Mouse (Mus musculus) intestine, embryonic 16.5 days (tissue): ENCODE measurements around the gene Rnf151. TPM values are rescaled to one million over a fixed set of nuclear protein-coding genes. Genes with fewer than 3 reads are reported as not detected.
A peak's percentile ranks its signal among the peaks of the same experiment; 100 is the strongest.

ENCODE experiments used
- ATAC-seq: fragments of 200-750 bp; cut with Nextera tagmentation; 2 replicates; pipeline ENCODE4 v1.8.0; 2017; ENCODE audit warnings: moderate TSS enrichment, moderate library complexity
- H3K27ac ChIP-seq: fragments of 300-500 bp; sonication (generic); 2 replicates; pipeline ENCODE4 v1.5.1; 2014; ENCODE audit warnings: mild to moderate bottlenecking, low read length
- H3K27me3 ChIP-seq: fragments of 300-500 bp; sonication (generic); replicated peaks from 2 replicates; pipeline ENCODE4 v1.6.1; 2014; ENCODE audit warnings: low read length, control low read depth, mixed read lengths; ENCODE audit not compliant: control insufficient read depth, insufficient read depth
- H3K36me3 ChIP-seq: fragments of 300-500 bp; sonication (generic); 2 replicates; pipeline ENCODE4 v1.6.1; 2014; ENCODE audit warnings: low read length, control low read depth; ENCODE audit not compliant: control insufficient read depth, insufficient read depth
- H3K4me1 ChIP-seq: fragments of 300-500 bp; sonication (generic); 2 replicates; pipeline ENCODE4 v1.6.1; 2014; ENCODE audit warnings: low read length, control low read depth, mixed read lengths; ENCODE audit not compliant: control insufficient read depth, insufficient read depth
- H3K4me2 ChIP-seq: fragments of 300-500 bp; sonication (generic); 2 replicates; pipeline ENCODE4 v1.6.1; 2014; ENCODE audit warnings: low read depth, low read length, control low read depth
- H3K4me3 ChIP-seq: fragments of 300-500 bp; sonication (generic); 2 replicates; pipeline ENCODE4 v1.5.1; 2014; ENCODE audit warnings: mild to moderate bottlenecking, low read length
- H3K9ac ChIP-seq: fragments of 300-500 bp; sonication (generic); 2 replicates; pipeline ENCODE4 v1.6.1; 2014; ENCODE audit warnings: low read depth, low read length
- H3K9me3 ChIP-seq: fragments of 300-500 bp; sonication (generic); 2 replicates; pipeline ENCODE4 v1.6.1; 2016; ENCODE audit warnings: low read length, control low read depth; ENCODE audit not compliant: control insufficient read depth
- WGBS: fragments of 180-500 bp; shearing (Covaris S2); extraction: QIAGEN DNeasy Blood & Tissue Kit; methylation state at CpG from one replicate; pipeline ENCODE4 v1.1.7; 2014; 5-methylcytosine and 5-hydroxymethylcytosine counted together
- polyA plus RNA-seq: library from polyadenylated mRNA; unstranded; fragments of >200 nt; fragmentation: Nextera tagmentation; extraction: Ambion mirVana; gene quantifications from 2 replicates; pipeline ENCODE4 v1.2.1, GENCODE M21; 2015

The Rnf151 gene
- 0.15 TPM in 1 of 2 replicates, not detected in the other for polyA plus RNA-seq

- peak within 1 kb of the TSS; percentile 89 for H3K4me3 ChIP-seq
- no peak for ATAC-seq
Measured at GRCm38 (mm10) chr17:24717943-24718342, at the start of gene Rnf151, which contains the start of gene Rps2. TSS of gene Rnf151 (minus strand) at chr17:24718063. TSS of gene Rps2 (plus strand) at chr17:24718116.

GRCm38 (mm10) chr17:24766266-24766875 is 48.5 kb upstream of the Rnf151 start:
- peaks cover 5% of the 10 kb centered on the region; the same call in 1 of the 2 replicates for H3K4me1 ChIP-seq
- H3K9ac ChIP-seq: no peak overlapping the region
- no peak overlapping the region for H3K4me3 ChIP-seq
- no peaks in the 10 kb centered on the region for H3K9me3 ChIP-seq
- H3K4me2 ChIP-seq: no peak overlapping the region
- ATAC-seq: no peak
- no peaks in the 10 kb centered on the region for H3K36me3 ChIP-seq
- 23% methylated on average over 12 of the region's 12 CpGs for WGBS
- no peak overlapping the region for H3K27ac ChIP-seq
- 0 out of 2 replicates have a peak, but pooled peaks cover 4% of the 10 kb centered on the region for H3K27me3 ChIP-seq

More at GRCm38 (mm10) chr17:24717943-24718342, at the start of gene Rnf151, which contains the start of gene Rps2:
- peaks cover 15% of the 10 kb centered on the region for H3K4me1 ChIP-seq
- H3K27me3 ChIP-seq: no peaks in the 10 kb centered on the region
- H3K36me3 ChIP-seq: peaks cover 7% of the 10 kb centered on the region
- H3K4me2 ChIP-seq: peak within 1 kb of the TSS; percentile 57
- WGBS: 79% methylated on average over 4 of the region's 4 CpGs
- no peak within 1 kb of the TSS for H3K27ac ChIP-seq
- H3K9ac ChIP-seq: peak within 1 kb of the TSS; percentile 96
- H3K9me3 ChIP-seq: no peaks in the 10 kb centered on the region

- no peaks in the 10 kb centered on the region for H3K9me3 ChIP-seq
- H3K27me3 ChIP-seq: 0 out of 2 replicates have a peak, but pooled peaks cover 4% of the 10 kb centered on the region
- no peak overlapping the region for H3K4me2 ChIP-seq
- H3K4me1 ChIP-seq: peaks cover 5% of the 10 kb centered on the region; the same call in 1 of the 2 replicates
- no peak overlapping the region for H3K4me3 ChIP-seq
- H3K27ac ChIP-seq: peak overlapping the region; percentile 15; the same call in 1 of the 2 replicates
- no peak; the same call in 1 of the 2 replicates for ATAC-seq
- 48% methylated on average over 21 of the region's 22 CpGs for WGBS
- H3K36me3 ChIP-seq: no peaks in the 10 kb centered on the region
- H3K9ac ChIP-seq: 0 out of 2 replicates have a peak overlapping the region, but pooled peaks have one; percentile 2
Measured at GRCm38 (mm10) chr17:24765016-24765905, 47.4 kb upstream of the Rnf151 start.

- no peak overlapping the region for H3K4me3 ChIP-seq
- H3K27me3 ChIP-seq: no peaks in the 10 kb centered on the region
- H3K4me1 ChIP-seq: peaks cover 1% of the 10 kb centered on the region; the same call in 1 of the 2 replicates
- H3K9me3 ChIP-seq: no peaks in the 10 kb centered on the region
- H3K4me2 ChIP-seq: no peak overlapping the region
- no peaks in the 10 kb centered on the region for H3K36me3 ChIP-seq
- 59% methylated on average over 5 of the region's 5 CpGs for WGBS
- H3K27ac ChIP-seq: no peak overlapping the region
- no peak for ATAC-seq
- H3K9ac ChIP-seq: no peak overlapping the region
Measured at GRCm38 (mm10) chr17:24761121-24761520, 43.3 kb upstream of the Rnf151 start.

- Histone ChIP-seq H3K27me3 (peaks cover 27% of the 10 kb centered on the region), H3K27ac (no peak overlapping the region), H3K4me2 (no peak overlapping the region), H3K4me1 (peaks cover 6% of the 10 kb centered on the region; the same call in 1 of the 2 replicates), H3K36me3 (no peaks in the 10 kb centered on the region), H3K4me3 (no peak overlapping the region), H3K9ac (no peak overlapping the region), H3K9me3 (no peaks in the 10 kb centered on the region)
- no peak for ATAC-seq
- WGBS: 80% methylated on average over 1 of the region's 1 CpGs
Measured at GRCm38 (mm10) chr17:24757394-24757793, 39.5 kb upstream of the Rnf151 start.

GRCm38 (mm10) chr17:24752415-24753394 is 34.8 kb upstream of the Rnf151 start, which contains the start of gene Hs3st6:
TSS of gene Hs3st6 (plus strand) at chr17:24752988.
- H3K4me1 ChIP-seq: peaks cover 10% of the 10 kb centered on the region; the same call in 1 of the 2 replicates
- peak; percentile 93 for ATAC-seq
- H3K9me3 ChIP-seq: no peaks in the 10 kb centered on the region
- H3K4me3 ChIP-seq: peak within 1 kb of the TSS; percentile 63
- H3K36me3 ChIP-seq: no peaks in the 10 kb centered on the region
- under 1% methylated on average over 69 of the region's 82 CpGs for WGBS
- peak within 1 kb of the TSS; percentile 64 for H3K9ac ChIP-seq
- peaks cover 49% of the 10 kb centered on the region for H3K27me3 ChIP-seq
- no peak within 1 kb of the TSS for H3K27ac ChIP-seq
- H3K4me2 ChIP-seq: peak within 1 kb of the TSS; percentile 99

GRCm38 (mm10) chr17:24751528-24751927 is 33.7 kb upstream of the Rnf151 start:
- no peak for ATAC-seq
- Histone ChIP-seq H3K4me1 (peaks cover 16% of the 10 kb centered on the region; the same call in 1 of the 2 replicates), H3K4me3 (no peak overlapping the region), H3K9me3 (no peaks in the 10 kb centered on the region), H3K9ac (no peak overlapping the region), H3K4me2 (no peak overlapping the region), H3K27ac (no peak overlapping the region), H3K36me3 (no peaks in the 10 kb centered on the region), H3K27me3 (peaks cover 49% of the 10 kb centered on the region)
- WGBS: 20% methylated on average over 4 of the region's 4 CpGs

GRCm38 (mm10) chr17:24746986-24747385 is 29.1 kb upstream of the Rnf151 start:
- no peak overlapping the region for H3K4me3 ChIP-seq
- H3K9me3 ChIP-seq: no peaks in the 10 kb centered on the region
- H3K4me1 ChIP-seq: peaks cover 6% of the 10 kb centered on the region; the same call in 1 of the 2 replicates
- no peak overlapping the region for H3K4me2 ChIP-seq
- H3K27me3 ChIP-seq: peaks cover 18% of the 10 kb centered on the region
- no peaks in the 10 kb centered on the region for H3K36me3 ChIP-seq
- H3K27ac ChIP-seq: no peak overlapping the region
- ATAC-seq: no peak
- 43% methylated on average over 4 of the region's 4 CpGs for WGBS
- no peak overlapping the region for H3K9ac ChIP-seq
